Mouse (Mus musculus) lung, adult 2 months (tissue): ENCODE data around the gene Xpo1. TPM values are rescaled to one million over a fixed set of nuclear protein-coding genes. Genes with fewer than 3 reads are reported as not detected.
"Not testable (repeated sequence)": the region's sequence is repeated elsewhere in the genome, so short reads cannot be mapped to it uniquely, and the experiment has no call there.

Experiments used
- DNase-seq: peaks from one replicate; pipeline ENCODE4 v3.0.0; 2022
- H3K4me1 ChIP-seq: fragments of 200-500 bp; 2 replicates; pipeline ENCODE4 v1.6.1; 2011; ENCODE audit warnings: low read length; ENCODE audit not compliant: control insufficient read depth, insufficient read depth
- H3K4me3 ChIP-seq: fragments of 200-500 bp; replicated peaks from 2 replicates; pipeline ENCODE3; 2011; ENCODE audit warnings: low read depth, mild to moderate bottlenecking, control low read depth, low read length; ENCODE audit errors: extremely low read depth
- CTCF ChIP-seq: fragments of 200-500 bp; IDR thresholded peaks from 2 replicates; pipeline ENCODE4 v1.5.1; 2011; ENCODE audit warnings: mild to moderate bottlenecking, low read length, control low read depth; ENCODE audit not compliant: insufficient read depth
- POLR2A ChIP-seq: fragments of 200-500 bp; IDR thresholded peaks from 2 replicates; pipeline ENCODE4 v1.6.1; 2011; ENCODE audit warnings: low read depth, mild to moderate bottlenecking, control low read depth, low read length, borderline replicate concordance; ENCODE audit errors: extremely low read depth
- WGBS: fragments of 180-500 bp; shearing (Covaris S2); methylation state at CpG from one replicate; pipeline ENCODE4 v1.1.7; 2018; 5-methylcytosine and 5-hydroxymethylcytosine counted together
- polyA plus RNA-seq: library from polyadenylated mRNA; depleted of rRNA; stranded (reverse); fragments of >200 nt; gene quantifications from 2 replicates; pipeline ENCODE4 v1.2.3, GENCODE M21; 2012

Xpo1 gene
- polyA plus RNA-seq, 1 experiment: 7.1 TPM

GRCm38 (mm10) chr11:23297379-23297778, 41.5 kb downstream of the Xpo1 start:
- H3K4me3 ChIP-seq: no peak overlapping the region
- TF ChIP-seq CTCF: no peak
- no peak for TF ChIP-seq POLR2A
- DNase-seq: no peak
- no peaks in the 10 kb centered on the region; the same call in 1 of the 2 replicates for H3K4me1 ChIP-seq
- WGBS: 84% methylated on average over 2 of the region's 2 CpGs

- TF ChIP-seq POLR2A (no peak), CTCF (no peak)
- Histone ChIP-seq H3K4me1 (no peaks in the 10 kb centered on the region; the same call in 1 of the 2 replicates), H3K4me3 (no peak overlapping the region)
- 58% methylated on average over 2 of the region's 2 CpGs for WGBS
- DNase-seq: peak; percentile 46
These were observed 42.5 kb downstream of the Xpo1 start for GRCm38 (mm10) chr11:23298301-23298700.

DNA sequence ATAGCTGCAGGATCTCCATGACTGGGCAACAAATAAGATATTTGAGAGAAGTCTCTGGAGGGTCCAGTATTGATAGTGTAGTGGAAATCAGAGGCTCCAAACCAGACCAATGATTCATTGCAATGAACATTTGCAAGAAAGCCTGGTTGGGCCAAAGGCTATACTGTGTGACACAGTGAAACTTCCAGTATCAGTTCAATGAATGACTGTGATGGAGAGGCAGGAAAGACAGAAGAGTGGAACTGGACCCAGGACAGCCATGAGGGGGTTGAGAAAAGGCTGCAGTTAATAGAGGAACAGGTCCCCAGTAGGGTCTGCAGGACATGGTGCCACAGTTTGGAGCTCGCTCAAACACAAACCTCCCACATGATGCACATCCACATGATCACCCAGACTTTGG, 44.1 kb downstream of the Xpo1 start:
- no peak for DNase-seq
- Histone ChIP-seq H3K4me3 (no peak overlapping the region), H3K4me1 (no peaks in the 10 kb centered on the region; the same call in 1 of the 2 replicates)
- 96% methylated on average over 1 of the region's 1 CpGs for WGBS
- TF ChIP-seq CTCF: no peak
- no peak for TF ChIP-seq POLR2A

DNA sequence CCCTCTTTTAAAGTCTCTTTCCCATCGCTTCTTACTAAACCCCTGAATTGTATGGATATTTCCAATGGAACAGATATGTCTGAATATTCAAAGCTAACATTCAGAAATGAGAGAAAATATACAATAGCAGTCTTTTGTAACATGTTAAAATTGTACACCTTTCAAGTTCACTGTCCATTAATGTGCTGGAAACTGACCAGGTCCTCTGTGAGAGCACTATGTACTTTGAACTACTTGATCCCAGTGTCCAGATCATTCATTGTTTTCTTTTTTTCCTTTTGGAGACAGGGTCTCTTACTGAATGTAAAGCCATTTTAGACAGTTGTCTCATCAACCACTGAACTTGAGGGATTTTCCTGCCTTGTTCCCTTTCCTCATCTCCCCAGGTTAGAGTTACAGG, 47.3 kb downstream of the Xpo1 start:
- TF ChIP-seq CTCF (no peak), POLR2A (no peak)
- 80% methylated on average over 1 of the region's 1 CpGs for WGBS
- DNase-seq: no peak

DNA sequence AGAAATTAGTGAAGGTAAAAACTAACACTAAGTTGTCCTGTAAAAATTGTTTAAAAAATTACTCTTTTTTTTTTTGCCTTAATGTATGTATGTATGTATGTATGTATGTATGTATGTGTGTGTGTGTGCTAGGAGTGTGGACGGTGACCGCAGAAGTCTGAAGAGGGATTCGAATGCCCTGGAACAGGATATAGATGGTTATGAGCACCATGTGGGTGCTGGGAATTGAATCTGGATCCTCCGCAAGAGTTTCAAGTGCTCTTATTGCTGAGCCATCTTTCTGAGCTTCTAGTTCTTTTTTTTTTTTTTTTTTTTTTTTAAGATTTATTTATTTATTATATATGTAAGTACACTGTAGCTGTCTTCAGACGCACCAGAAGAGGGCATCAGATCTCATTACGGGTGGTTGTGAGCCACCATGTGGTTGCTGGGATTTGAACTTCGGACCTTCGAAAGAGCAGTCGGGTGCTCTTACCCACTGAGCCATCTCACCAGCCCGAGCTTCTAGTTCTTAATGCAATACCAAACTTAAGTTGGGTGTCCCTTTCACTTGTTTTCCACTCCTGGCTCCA, 49.3 kb downstream of the Xpo1 start:
- not testable (repeated sequence) for H3K4me3 ChIP-seq, DNase-seq, H3K4me1 ChIP-seq
- 36% methylated on average over 10 of the region's 10 CpGs for WGBS

More for the DNA sequence above, 47.3 kb downstream of the Xpo1 start:
- H3K4me1 ChIP-seq: no peaks in the 10 kb centered on the region
- no peak overlapping the region for H3K4me3 ChIP-seq

GRCm38 (mm10) chr11:23305673-23306608, 50.1 kb downstream of the Xpo1 start:
- under 1% methylated on average over 87 of the region's 98 CpGs for whole genome bisulfite sequencing
- Histone ChIP-seq H3K4me1 (no peaks in the 10 kb centered on the region; the same call in none of the 2 replicates), H3K4me3 (peak overlapping the region; percentile 83)
- TF ChIP-seq CTCF: no peak
- TF ChIP-seq POLR2A: peak; percentile 34
- peak; percentile 92 for DNase-seq

DNA sequence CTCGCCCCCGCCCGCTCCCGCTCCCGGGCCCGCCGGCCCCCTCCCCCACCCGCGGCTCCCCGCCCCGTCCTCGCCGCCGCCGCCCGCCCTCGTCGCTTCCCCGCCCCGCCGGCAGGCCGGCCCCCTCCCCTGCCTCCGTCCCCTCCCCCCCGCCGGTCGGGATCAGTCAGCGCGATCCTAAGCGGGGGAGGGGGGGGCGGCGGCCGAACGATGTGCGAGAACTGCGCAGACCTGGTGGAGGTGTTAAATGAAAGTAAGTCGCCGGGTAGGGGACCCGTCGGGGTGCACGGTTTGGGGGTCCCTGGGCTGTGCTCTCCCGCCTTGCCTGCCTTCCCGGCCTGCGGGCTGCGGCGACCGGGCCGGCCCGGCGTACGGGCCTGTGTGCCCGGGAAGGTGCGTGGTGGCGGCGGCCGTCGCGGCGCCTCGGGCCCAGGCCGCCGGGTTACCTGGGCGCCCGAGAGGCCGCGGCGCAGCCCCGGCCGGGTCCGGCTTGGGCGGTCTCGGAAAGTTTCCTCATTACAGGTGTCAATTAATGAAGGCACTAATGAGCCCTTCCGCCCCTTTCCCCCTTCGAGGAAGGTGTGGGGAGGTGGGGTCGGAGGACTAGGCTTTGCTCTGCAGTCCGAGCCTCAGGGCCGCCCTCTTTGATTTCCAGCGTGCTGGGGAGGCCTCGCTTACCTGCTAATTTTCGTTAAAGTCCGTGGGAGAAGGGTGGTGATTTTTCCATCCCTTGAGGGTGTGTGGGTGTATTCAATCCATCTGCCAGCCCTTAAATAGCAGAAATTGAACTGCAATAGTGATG, 51.1 kb downstream of the Xpo1 start, which contains the start of gene Usp34:
TSS of gene Usp34 (plus strand) at position 132 of the 802 bp plus-strand sequence.
- peak; percentile 73 for DNase-seq
- H3K4me3 ChIP-seq: peak within 1 kb of the TSS; percentile 94
- TF ChIP-seq CTCF (no peak), POLR2A (0 out of 2 replicates have a peak, but pooled peaks have one; percentile 14)
- H3K4me1 ChIP-seq: no peaks in the 10 kb centered on the region; the same call in none of the 2 replicates
- under 1% methylated on average over 71 of the region's 80 CpGs for WGBS

DNA sequence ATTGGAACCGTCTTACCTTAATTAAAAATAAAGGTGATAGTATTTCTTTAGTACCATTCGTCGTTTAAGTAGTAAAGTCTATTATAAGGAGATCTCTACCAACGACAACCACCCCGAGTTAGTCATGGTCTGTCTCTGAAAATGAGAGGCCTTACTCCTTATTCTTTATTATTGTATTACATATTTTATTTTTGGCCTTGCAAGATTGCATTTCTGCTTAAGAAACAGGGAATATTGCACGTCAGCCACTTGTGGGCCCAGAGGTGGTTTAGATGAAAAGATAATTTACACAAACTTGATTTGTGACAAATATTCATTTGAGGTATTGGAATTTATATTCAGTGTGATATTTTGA, 51.7 kb downstream of the Xpo1 start:
- whole genome bisulfite sequencing: 2% methylated on average over 6 of the region's 6 CpGs
- peak overlapping the region; percentile 94 for H3K4me3 ChIP-seq
- no peak for DNase-seq
- TF ChIP-seq POLR2A (no peak), CTCF (no peak)
- H3K4me1 ChIP-seq: no peaks in the 10 kb centered on the region; the same call in none of the 2 replicates

DNA sequence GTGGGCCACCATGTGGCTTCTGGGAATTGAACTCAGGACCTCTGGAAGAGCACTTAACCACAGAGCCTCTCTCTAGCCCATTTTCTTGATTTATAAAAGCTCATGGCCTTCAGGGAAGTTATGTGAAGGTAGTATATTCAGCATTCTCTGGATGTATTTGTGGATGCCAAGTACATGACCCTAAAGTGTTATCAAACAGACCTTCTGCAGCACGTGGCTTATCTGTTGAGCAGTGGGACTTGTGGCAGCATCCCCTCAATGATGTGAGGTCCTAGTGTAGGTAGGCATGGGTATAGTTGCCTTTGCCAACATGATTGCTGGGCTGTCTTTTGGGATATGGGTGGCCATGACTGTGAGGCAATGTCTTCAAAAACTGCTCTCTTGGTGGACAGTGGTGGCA, 57.7 kb downstream of the Xpo1 start:
- no peaks in the 10 kb centered on the region; the same call in none of the 2 replicates for H3K4me1 ChIP-seq
- no peak for DNase-seq
- TF ChIP-seq POLR2A: no peak
- H3K4me3 ChIP-seq: no peak overlapping the region
- WGBS: 67% methylated on average over 1 of the region's 1 CpGs
